Mouse (Mus musculus): ENCODE data around the gene 0610037L13Rik.

DNA sequence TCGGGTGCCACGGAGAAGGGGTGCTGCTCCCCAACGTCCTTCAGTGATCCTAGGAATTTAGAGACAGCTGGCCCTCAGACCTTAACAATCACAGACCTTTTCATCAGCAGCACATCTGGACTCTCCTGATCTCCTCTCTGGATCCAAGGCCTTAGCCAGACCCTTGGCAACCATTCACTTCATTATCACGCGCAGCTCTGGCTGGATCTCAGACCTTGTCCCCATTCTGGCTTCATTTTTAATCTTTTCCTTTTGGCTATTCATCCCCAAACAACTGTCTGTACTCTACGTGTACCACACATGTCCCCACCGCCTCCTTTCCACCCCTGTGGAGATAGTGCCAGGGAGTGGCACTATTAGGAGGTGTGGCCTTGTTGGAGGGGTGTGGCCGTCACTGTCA lies 43.6 kb downstream of the 0610037L13Rik start:
- TF ChIP-seq MEF2A (IDR thresholded peaks at IDR 0.05; ENCODE audit: borderline replicate concordance, low read depth, low read length) (no peak), ETS1 (conservative IDR thresholded peaks at IDR 0.05; ENCODE audit: low read depth, low read length) (no peak), MAFK (IDR thresholded peaks at IDR 0.05; ENCODE audit: insufficient replicate concordance, low read length) (no peak), EP300 (IDR thresholded peaks at IDR 0.05; ENCODE audit: low read length) (no peak), USF2 (conservative IDR thresholded peaks at IDR 0.05; ENCODE audit: low read depth, low read length) (no peak)

Data from CH12.LX (cell line).